Mouse (Mus musculus) G1E (cell line): ENCODE data around the gene A2ml1. TPM values are rescaled to one million over a fixed set of nuclear protein-coding genes. Genes with fewer than 3 reads are reported as not detected.

ENCODE experiments used
- ATAC-seq: 2 replicates; pipeline ENCODE4 v1.8.0; 2016; ENCODE audit warnings: mild to moderate bottlenecking; ENCODE audit not compliant: insufficient number of reproducible peaks, poor library complexity, low FRiP score, severe bottlenecking; ENCODE audit errors: extremely low read depth
- DNase-seq: peaks from one replicate; pipeline ENCODE4 v3.0.0; 2012; ENCODE audit warnings: low spot score
- H3K27me3 ChIP-seq: 2 replicates; pipeline ENCODE4 v1.6.1; 2012; ENCODE audit warnings: mild to moderate bottlenecking, low read length, inconsistent platforms; ENCODE audit not compliant: insufficient read depth
- H3K36me3 ChIP-seq: replicated peaks from 2 replicates; pipeline ENCODE3; 2012; ENCODE audit warnings: mild to moderate bottlenecking, inconsistent platforms
- H3K4me1 ChIP-seq: 2 replicates; pipeline ENCODE4 v1.6.1; 2012; ENCODE audit warnings: low read depth, low read length, inconsistent platforms, mixed read lengths; ENCODE audit not compliant: insufficient read depth
- H3K4me3 ChIP-seq: 2 replicates; pipeline ENCODE4 v1.5.1; 2012; ENCODE audit warnings: low read depth, mild to moderate bottlenecking, inconsistent platforms, low read length, moderate library complexity, mixed read lengths
- H3K9me3 ChIP-seq: replicated peaks from 2 replicates; pipeline ENCODE4 v1.6.1; 2012; ENCODE audit warnings: inconsistent platforms
- CTCF ChIP-seq: IDR thresholded peaks from 2 replicates; pipeline ENCODE4 v1.5.1; 2012; ENCODE audit warnings: low read depth, low read length, inconsistent platforms, mixed read lengths
- GATA1 ChIP-seq: IDR thresholded peaks from 2 replicates; pipeline ENCODE4 v1.6.1; 2012; ENCODE audit warnings: borderline replicate concordance, low read length, inconsistent platforms, mixed read lengths
- GATA2 ChIP-seq: IDR thresholded peaks from 2 replicates; pipeline ENCODE4 v1.6.1; 2012; ENCODE audit warnings: low read depth, low read length, inconsistent platforms, borderline replicate concordance
- POLR2AphosphoS5 ChIP-seq: IDR thresholded peaks from 2 replicates; pipeline ENCODE4 v1.6.1; 2012; ENCODE audit warnings: low read depth, low read length, inconsistent platforms; ENCODE audit not compliant: insufficient replicate concordance
- TAL1 ChIP-seq: conservative IDR thresholded peaks from 2 replicates; pipeline ENCODE4 v1.6.1; 2012; ENCODE audit warnings: low read depth, low read length, inconsistent platforms, mixed read lengths
- polyA plus RNA-seq: library from polyadenylated mRNA; stranded (reverse); fragments of >175 nt; gene quantifications from 2 replicates; pipeline ENCODE4 v1.2.3, GENCODE M21; 2012
- total RNA-seq, 2 experiments: library from RNA; stranded (forward) in 1 of 2; stranded (reverse) in 1 of 2; fragments of 200-1000 nt in 1 of 2; fragments of >200 nt in 1 of 2; fragmentation: Nextera tagmentation in 1 of 2; gene quantifications; 2 replicates each; pipeline ENCODE4 v1.2.3; 2014 to 2017

A2ml1 gene
- total and polyA plus RNA-seq, 3 experiments: 0.05 TPM; not detected in 2

GRCm38 (mm10) chr6:128554049-128554448 is 27.4 kb downstream of the A2ml1 start:
- Histone ChIP-seq H3K4me3 (no peak overlapping the region), H3K4me1 (no peaks in the 10 kb centered on the region), H3K36me3 (no peaks in the 10 kb centered on the region), H3K27me3 (no peaks in the 10 kb centered on the region), H3K9me3 (peaks cover 43% of the 10 kb centered on the region)
- ATAC-seq (no peak), DNase-seq (no peak)
- TF ChIP-seq GATA2: no peak
- no peak for TF ChIP-seq TAL1
- TF ChIP-seq GATA1: no peak
- no peak for TF ChIP-seq POLR2AphosphoS5
- TF ChIP-seq CTCF: no peak

- no peak for TF ChIP-seq TAL1
- no peak for TF ChIP-seq CTCF
- no peak for TF ChIP-seq GATA1
- no peak for TF ChIP-seq POLR2AphosphoS5
- no peak for TF ChIP-seq GATA2
- DNase-seq (no peak), ATAC-seq (no peak)
- Histone ChIP-seq H3K9me3 (peaks cover 46% of the 10 kb centered on the region), H3K4me3 (no peak overlapping the region), H3K36me3 (no peaks in the 10 kb centered on the region), H3K4me1 (no peaks in the 10 kb centered on the region), H3K27me3 (no peaks in the 10 kb centered on the region)
These were observed 31.6 kb downstream of the A2ml1 start for GRCm38 (mm10) chr6:128549463-128550452.

- ATAC-seq (no peak), DNase-seq (no peak)
- Histone ChIP-seq H3K9me3 (peaks cover 45% of the 10 kb centered on the region), H3K4me3 (no peak overlapping the region), H3K4me1 (no peaks in the 10 kb centered on the region), H3K36me3 (no peaks in the 10 kb centered on the region), H3K27me3 (no peaks in the 10 kb centered on the region)
- TF ChIP-seq TAL1 (no peak), CTCF (no peak), GATA2 (no peak), GATA1 (no peak), POLR2AphosphoS5 (no peak)
These were observed 32.9 kb downstream of the A2ml1 start for GRCm38 (mm10) chr6:128548532-128548931.

GRCm38 (mm10) chr6:128545402-128545801 is 36.0 kb downstream of the A2ml1 start:
- ATAC-seq (no peak), DNase-seq (no peak)
- H3K36me3 ChIP-seq: no peaks in the 10 kb centered on the region
- H3K27me3 ChIP-seq: no peaks in the 10 kb centered on the region
- H3K4me1 ChIP-seq: no peaks in the 10 kb centered on the region
- TF ChIP-seq TAL1: no peak
- no peak for TF ChIP-seq GATA2
- no peak for TF ChIP-seq POLR2AphosphoS5
- TF ChIP-seq CTCF: no peak
- no peak for TF ChIP-seq GATA1
- H3K9me3 ChIP-seq: peaks cover 46% of the 10 kb centered on the region
- no peak overlapping the region for H3K4me3 ChIP-seq

- no peaks in the 10 kb centered on the region for H3K36me3 ChIP-seq
- DNase-seq: no peak
- H3K4me3 ChIP-seq: no peak overlapping the region
- H3K27me3 ChIP-seq: no peaks in the 10 kb centered on the region
- H3K9me3 ChIP-seq: peaks cover 37% of the 10 kb centered on the region
- no peaks in the 10 kb centered on the region for H3K4me1 ChIP-seq
- TF ChIP-seq POLR2AphosphoS5 (no peak), GATA2 (no peak), CTCF (no peak), TAL1 (no peak), GATA1 (no peak)
- ATAC-seq: no peak
These were observed 38.2 kb downstream of the A2ml1 start for GRCm38 (mm10) chr6:128543226-128543625.

- no peak for TF ChIP-seq CTCF
- TF ChIP-seq GATA2: no peak
- TF ChIP-seq GATA1: no peak
- TF ChIP-seq POLR2AphosphoS5: no peak
- no peak for TF ChIP-seq TAL1
- H3K4me1 ChIP-seq: no peaks in the 10 kb centered on the region
- H3K4me3 ChIP-seq: no peak overlapping the region
- no peaks in the 10 kb centered on the region for H3K27me3 ChIP-seq
- no peaks in the 10 kb centered on the region for H3K36me3 ChIP-seq
- peaks cover 8% of the 10 kb centered on the region for H3K9me3 ChIP-seq
- DNase-seq (no peak), ATAC-seq (no peak)
These were observed 46.2 kb downstream of the A2ml1 start for GRCm38 (mm10) chr6:128535250-128535649.
